Mouse (Mus musculus): ENCODE data around the gene Hmgn2. TPM values are rescaled to one million over a fixed set of nuclear protein-coding genes. Genes with fewer than 3 reads are reported as not detected.

Gene Hmgn2
- polyA plus RNA-seq, 1 experiment from 2014 or later: 1,451 TPM

DNA sequence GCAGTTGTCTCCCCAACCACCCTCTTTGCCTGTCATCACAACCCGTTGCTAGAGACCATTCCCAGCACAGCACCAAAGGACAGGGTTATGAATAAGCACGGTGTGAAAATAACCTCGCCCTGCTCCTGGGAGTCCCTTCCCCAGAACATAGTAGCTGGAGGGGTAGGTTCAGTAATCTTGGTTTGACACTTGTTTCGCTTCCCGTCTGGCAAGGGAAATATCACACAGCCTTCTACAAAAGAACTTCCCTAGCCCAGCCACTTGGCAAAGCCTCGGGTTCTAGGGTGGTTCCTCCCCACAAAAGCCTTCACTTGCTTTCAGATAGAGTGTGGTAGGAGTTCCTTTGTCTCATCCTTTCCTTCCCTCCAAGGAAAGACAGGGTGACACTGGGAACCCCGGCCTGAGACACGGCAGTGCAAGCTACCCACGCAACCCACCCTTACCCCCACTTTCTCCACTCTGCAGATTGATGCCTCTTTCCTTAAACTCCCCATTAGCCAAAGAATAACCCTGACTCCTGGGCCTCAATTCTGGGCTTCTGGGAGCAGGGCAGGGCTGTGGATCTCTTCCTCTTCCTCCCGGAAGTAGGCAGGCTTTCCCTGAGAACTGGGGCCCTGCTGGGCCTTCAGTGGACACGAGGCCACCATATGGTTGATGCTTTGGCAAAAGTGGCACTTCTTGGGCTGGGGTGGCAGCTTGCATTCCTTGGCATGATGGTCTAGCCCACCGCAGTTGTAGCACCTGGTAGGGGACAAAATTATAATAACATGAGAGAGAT, 37.3 kb upstream of the Hmgn2 start:
- H3K27ac ChIP-seq (ENCODE audit: low read length): no peak overlapping the region
- peaks cover 3% of the 10 kb centered on the region; the same call in 1 of the 2 replicates for H3K4me1 ChIP-seq (ENCODE audit: control insufficient read depth, insufficient read depth, low read length)
- H3K27me3 ChIP-seq (ENCODE audit: control insufficient read depth, insufficient read depth, low read length): no peaks in the 10 kb centered on the region
- no peak overlapping the region for H3K9ac ChIP-seq (ENCODE audit: low read length)
- no peaks in the 10 kb centered on the region for H3K36me3 ChIP-seq (ENCODE audit: control insufficient read depth, insufficient read depth)
- ATAC-seq (replicated peaks; ENCODE audit: extremely low read depth, insufficient read depth, low FRiP score): no peak
- H3K9me3 ChIP-seq (replicated peaks; ENCODE audit: control insufficient read depth, low read length): no peaks in the 10 kb centered on the region
- H3K4me2 ChIP-seq (ENCODE audit: low read depth, low read length): no peak overlapping the region
- no peak overlapping the region for H3K4me3 ChIP-seq (ENCODE audit: low read length)
- WGBS: 55% methylated on average over 12 of the region's 12 CpGs

DNA sequence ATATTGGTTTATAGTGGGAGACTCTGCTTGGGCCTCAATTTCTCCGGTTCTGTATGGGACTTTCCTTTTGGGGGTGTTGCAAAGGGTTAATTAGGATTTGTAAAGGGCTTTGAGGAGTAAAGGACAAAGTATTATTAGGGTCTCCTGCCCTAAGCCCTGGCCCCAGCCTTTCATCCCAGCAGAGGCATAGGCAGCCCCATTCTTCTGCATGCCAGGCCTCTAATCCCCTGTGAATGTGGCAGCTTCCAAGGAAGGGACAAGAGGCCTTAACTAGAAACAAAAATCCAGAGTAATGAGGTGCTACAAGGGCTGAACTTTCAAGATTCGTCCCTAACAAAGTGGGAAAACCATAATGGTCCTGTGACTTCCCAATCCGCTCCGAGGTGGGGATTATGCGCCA, 34.5 kb upstream of the Hmgn2 start:
- H3K9me3 ChIP-seq (replicated peaks; ENCODE audit: control insufficient read depth, low read length): no peaks in the 10 kb centered on the region
- no peak overlapping the region for H3K9ac ChIP-seq (ENCODE audit: low read length)
- no peak overlapping the region for H3K4me2 ChIP-seq (ENCODE audit: low read depth, low read length)
- peaks cover 10% of the 10 kb centered on the region for H3K4me1 ChIP-seq (ENCODE audit: control insufficient read depth, insufficient read depth, low read length)
- H3K4me3 ChIP-seq (ENCODE audit: low read length): no peak overlapping the region
- no peaks in the 10 kb centered on the region for H3K36me3 ChIP-seq (ENCODE audit: control insufficient read depth, insufficient read depth)
- H3K27me3 ChIP-seq (ENCODE audit: control insufficient read depth, insufficient read depth, low read length): no peaks in the 10 kb centered on the region
- WGBS: 68% methylated on average over 5 of the region's 5 CpGs
- no peak for ATAC-seq (replicated peaks; ENCODE audit: extremely low read depth, insufficient read depth, low FRiP score)
- no peak overlapping the region for H3K27ac ChIP-seq (ENCODE audit: low read length)

DNA sequence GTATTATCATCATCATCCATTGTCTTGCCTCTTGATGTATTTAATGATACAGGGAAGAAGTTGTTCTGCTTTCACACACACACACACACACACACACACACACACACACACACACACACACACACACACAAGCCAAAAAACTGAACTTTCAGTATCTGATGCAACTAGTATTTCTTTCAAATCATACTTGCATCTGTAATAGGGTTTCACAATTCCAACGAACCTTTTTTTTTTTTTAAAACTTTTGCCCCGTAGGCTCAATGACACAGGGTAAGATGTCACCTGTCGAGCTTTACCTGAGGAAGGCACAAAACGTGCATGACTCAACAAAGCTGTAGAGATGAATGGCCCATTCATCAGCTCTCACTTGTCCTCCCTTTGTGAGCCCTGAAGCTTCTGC, 33.8 kb upstream of the Hmgn2 start:
- 65% methylated on average over 4 of the region's 4 CpGs for WGBS
- H3K4me3 ChIP-seq (ENCODE audit: low read length): no peak overlapping the region
- ATAC-seq (replicated peaks; ENCODE audit: extremely low read depth, insufficient read depth, low FRiP score): no peak
- no peak overlapping the region for H3K4me2 ChIP-seq (ENCODE audit: low read depth, low read length)
- H3K36me3 ChIP-seq (ENCODE audit: control insufficient read depth, insufficient read depth): no peaks in the 10 kb centered on the region
- no peak overlapping the region for H3K27ac ChIP-seq (ENCODE audit: low read length)
- no peaks in the 10 kb centered on the region for H3K27me3 ChIP-seq (ENCODE audit: control insufficient read depth, insufficient read depth, low read length)
- H3K9me3 ChIP-seq (replicated peaks; ENCODE audit: control insufficient read depth, low read length): no peaks in the 10 kb centered on the region
- peaks cover 10% of the 10 kb centered on the region for H3K4me1 ChIP-seq (ENCODE audit: control insufficient read depth, insufficient read depth, low read length)
- no peak overlapping the region for H3K9ac ChIP-seq (ENCODE audit: low read length)

DNA sequence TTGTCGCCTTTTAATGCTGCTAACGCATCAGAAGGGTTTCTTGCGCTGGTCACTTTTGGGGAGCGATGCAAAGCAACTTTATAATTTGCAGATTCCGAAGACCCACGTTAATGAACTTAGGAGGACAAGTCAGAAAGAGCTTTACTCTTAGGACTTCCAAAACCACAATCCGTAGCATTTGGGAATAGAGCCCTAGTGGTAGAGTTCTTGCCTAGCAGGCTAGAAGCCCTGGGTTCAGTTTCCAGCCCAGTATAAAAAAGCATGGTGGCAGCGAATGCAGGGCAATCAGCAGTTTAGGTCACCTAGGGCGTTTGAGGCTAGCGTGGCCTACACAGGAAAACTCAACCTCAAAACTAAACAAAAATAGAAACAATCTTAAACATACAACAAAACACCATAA, 33.3 kb upstream of the Hmgn2 start:
- H3K27me3 ChIP-seq (ENCODE audit: control insufficient read depth, insufficient read depth, low read length): no peaks in the 10 kb centered on the region
- peaks cover 10% of the 10 kb centered on the region for H3K4me1 ChIP-seq (ENCODE audit: control insufficient read depth, insufficient read depth, low read length)
- H3K4me2 ChIP-seq (ENCODE audit: low read depth, low read length): no peak overlapping the region
- no peak overlapping the region for H3K9ac ChIP-seq (ENCODE audit: low read length)
- 54% methylated on average over 10 of the region's 10 CpGs for WGBS
- ATAC-seq (replicated peaks; ENCODE audit: extremely low read depth, insufficient read depth, low FRiP score): no peak
- peaks cover 4% of the 10 kb centered on the region for H3K36me3 ChIP-seq (ENCODE audit: control insufficient read depth, insufficient read depth)
- no peak overlapping the region for H3K4me3 ChIP-seq (ENCODE audit: low read length)
- no peaks in the 10 kb centered on the region for H3K9me3 ChIP-seq (replicated peaks; ENCODE audit: control insufficient read depth, low read length)
- H3K27ac ChIP-seq (ENCODE audit: low read length): no peak overlapping the region

DNA sequence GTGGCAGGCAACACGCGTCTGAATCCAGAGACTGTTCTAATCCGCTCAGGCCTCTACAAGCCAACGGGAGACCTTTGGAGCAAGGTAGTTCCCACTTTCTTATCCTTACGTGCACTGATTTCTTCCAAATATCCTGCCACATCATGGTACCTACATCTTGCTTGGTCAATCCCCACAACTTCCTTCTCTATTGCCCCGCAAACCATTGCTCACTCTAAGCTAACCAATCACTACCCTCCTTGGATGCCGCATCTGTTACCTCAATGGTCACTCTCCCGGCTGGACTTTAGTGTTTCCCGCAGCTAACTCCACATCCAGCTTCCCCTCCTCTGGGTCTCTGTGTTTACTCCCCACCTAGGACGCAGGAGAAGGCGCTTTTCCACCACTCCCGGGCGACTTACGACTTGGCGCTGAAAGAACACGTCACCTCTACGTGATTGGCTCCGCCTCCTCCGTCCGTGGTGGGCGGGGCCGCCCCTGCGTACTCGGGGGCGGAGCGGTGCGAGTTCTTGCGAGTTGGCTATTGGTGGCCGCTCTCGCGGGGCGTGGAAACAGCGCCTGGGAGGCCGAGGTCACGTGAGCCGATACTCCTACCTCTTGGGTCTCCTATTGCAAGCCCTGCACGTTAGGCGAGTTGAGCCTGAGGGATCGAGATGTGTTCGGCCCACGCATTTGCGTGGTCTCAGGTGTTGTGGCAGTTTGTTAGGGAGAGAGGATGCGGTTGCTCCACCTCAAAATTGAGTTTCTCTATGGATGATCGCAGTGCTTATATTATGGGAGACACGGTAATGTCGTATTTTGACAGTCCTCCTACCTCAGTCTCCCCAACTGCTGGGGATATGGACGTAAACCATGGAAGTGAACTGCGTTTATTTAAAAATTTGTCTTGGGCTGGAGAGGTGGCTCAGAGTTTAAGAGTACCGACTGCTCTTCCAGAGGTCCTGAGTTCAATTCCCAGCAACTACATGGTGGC, 32.3 kb upstream of the Hmgn2 start, which contains the start of gene Dhdds:
Gene Dhdds, minus strand, starts transcription at position 453 of the 973 bp plus-strand sequence.
- Histone ChIP-seq H3K4me3 (ENCODE audit: low read length) (peak within 1 kb of the TSS; percentile 90), H3K27me3 (ENCODE audit: control insufficient read depth, insufficient read depth, low read length) (no peaks in the 10 kb centered on the region), H3K9me3 (replicated peaks; ENCODE audit: control insufficient read depth, low read length) (no peaks in the 10 kb centered on the region), H3K4me2 (ENCODE audit: low read depth, low read length) (peak within 1 kb of the TSS; percentile 94), H3K9ac (ENCODE audit: low read length) (peak within 1 kb of the TSS; percentile 89), H3K4me1 (ENCODE audit: control insufficient read depth, insufficient read depth, low read length) (peaks cover 10% of the 10 kb centered on the region), H3K36me3 (ENCODE audit: control insufficient read depth, insufficient read depth) (peaks cover 5% of the 10 kb centered on the region), H3K27ac (ENCODE audit: low read length) (peak within 1 kb of the TSS; percentile 68)
- peak; percentile 98 for ATAC-seq (replicated peaks; ENCODE audit: extremely low read depth, insufficient read depth, low FRiP score)
- under 1% methylated on average over 49 of the region's 49 CpGs for WGBS

DNA sequence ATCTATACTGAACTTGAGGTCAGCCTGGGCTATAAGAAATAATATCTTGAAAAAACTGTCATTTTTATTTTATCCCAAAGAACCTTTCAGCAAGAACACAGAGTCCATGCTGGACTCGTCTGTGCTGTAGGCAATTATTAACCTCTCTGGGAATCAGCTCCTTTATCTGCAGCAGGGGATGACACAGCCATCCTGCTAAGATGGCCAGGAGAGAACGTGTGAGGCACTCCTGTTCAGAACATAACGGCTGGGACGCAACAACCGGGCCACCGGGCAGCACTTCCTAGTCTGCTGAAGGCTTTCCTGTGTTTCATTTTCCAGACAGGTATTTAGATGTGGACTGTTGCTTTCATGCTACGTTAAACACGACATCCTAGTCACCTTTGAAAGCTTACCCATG, 26.2 kb upstream of the Hmgn2 start:
- Histone ChIP-seq H3K4me3 (ENCODE audit: low read length) (no peak overlapping the region), H3K9ac (ENCODE audit: low read length) (no peak overlapping the region), H3K4me1 (ENCODE audit: control insufficient read depth, insufficient read depth, low read length) (peaks cover 2% of the 10 kb centered on the region; the same call in 1 of the 2 replicates), H3K27ac (ENCODE audit: low read length) (no peak overlapping the region), H3K9me3 (replicated peaks; ENCODE audit: control insufficient read depth, low read length) (no peaks in the 10 kb centered on the region), H3K4me2 (ENCODE audit: low read depth, low read length) (no peak overlapping the region), H3K36me3 (ENCODE audit: control insufficient read depth, insufficient read depth) (peaks cover 43% of the 10 kb centered on the region), H3K27me3 (ENCODE audit: control insufficient read depth, insufficient read depth, low read length) (no peaks in the 10 kb centered on the region)
- no peak for ATAC-seq (replicated peaks; ENCODE audit: extremely low read depth, insufficient read depth, low FRiP score)
- WGBS: 89% methylated on average over 8 of the region's 8 CpGs

DNA sequence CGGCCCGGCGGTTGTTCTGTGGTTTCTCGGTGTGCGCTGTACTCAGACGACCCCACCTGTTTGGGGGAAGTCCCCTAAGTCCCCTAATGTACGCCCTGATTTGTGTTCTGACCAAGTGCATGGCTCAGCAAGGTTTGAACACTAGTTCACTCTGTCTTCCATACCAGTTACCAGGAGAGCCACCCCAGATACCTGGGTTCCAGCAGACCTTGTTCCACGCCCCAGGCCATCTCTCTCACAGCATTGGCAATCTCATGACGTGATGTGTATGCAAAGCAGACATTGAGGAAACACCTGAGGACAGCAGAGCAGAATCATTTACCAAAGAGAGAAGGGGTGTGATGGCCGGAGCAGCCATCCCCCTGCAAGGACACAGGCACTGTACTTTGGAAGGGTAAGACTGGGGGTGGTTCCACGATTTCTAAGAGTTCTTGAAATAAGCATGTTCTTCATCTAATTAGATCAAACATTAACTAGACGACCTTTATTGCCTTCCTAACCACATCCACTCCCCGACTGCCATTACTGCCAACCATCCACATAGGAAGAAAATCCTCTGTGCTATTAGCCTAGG, 22.7 kb upstream of the Hmgn2 start:
- H3K27ac ChIP-seq (ENCODE audit: low read length): no peak overlapping the region
- H3K36me3 ChIP-seq (ENCODE audit: control insufficient read depth, insufficient read depth): peaks cover 45% of the 10 kb centered on the region
- no peak overlapping the region for H3K9ac ChIP-seq (ENCODE audit: low read length)
- no peak overlapping the region for H3K4me3 ChIP-seq (ENCODE audit: low read length)
- H3K27me3 ChIP-seq (ENCODE audit: control insufficient read depth, insufficient read depth, low read length): no peaks in the 10 kb centered on the region
- H3K9me3 ChIP-seq (replicated peaks; ENCODE audit: control insufficient read depth, low read length): no peaks in the 10 kb centered on the region
- ATAC-seq (replicated peaks; ENCODE audit: extremely low read depth, insufficient read depth, low FRiP score): no peak
- no peaks in the 10 kb centered on the region for H3K4me1 ChIP-seq (ENCODE audit: control insufficient read depth, insufficient read depth, low read length)
- 84% methylated on average over 13 of the region's 13 CpGs for WGBS
- H3K4me2 ChIP-seq (ENCODE audit: low read depth, low read length): no peak overlapping the region

DNA sequence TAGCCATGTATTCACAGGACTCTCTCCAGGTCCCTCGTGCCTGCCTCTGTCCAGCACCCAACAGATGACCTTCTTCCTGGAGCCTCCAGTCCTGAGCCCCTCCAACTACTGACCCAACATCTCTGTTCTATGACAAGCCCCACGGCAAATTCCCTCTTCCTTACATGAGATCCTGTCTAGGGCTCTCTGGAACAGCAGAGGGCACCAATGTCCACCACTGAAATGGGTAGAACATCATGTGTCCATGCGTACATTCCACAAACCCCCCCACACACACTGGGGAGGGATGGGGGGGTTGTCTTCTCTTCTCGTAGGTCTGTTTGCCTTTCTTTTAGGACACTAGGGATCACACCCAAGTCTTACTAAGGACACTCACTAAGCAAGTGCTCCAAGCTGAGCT, 21.6 kb upstream of the Hmgn2 start:
- Histone ChIP-seq H3K27ac (ENCODE audit: low read length) (no peak overlapping the region), H3K4me3 (ENCODE audit: low read length) (no peak overlapping the region), H3K4me1 (ENCODE audit: control insufficient read depth, insufficient read depth, low read length) (no peaks in the 10 kb centered on the region), H3K9ac (ENCODE audit: low read length) (no peak overlapping the region), H3K27me3 (ENCODE audit: control insufficient read depth, insufficient read depth, low read length) (no peaks in the 10 kb centered on the region), H3K9me3 (replicated peaks; ENCODE audit: control insufficient read depth, low read length) (no peaks in the 10 kb centered on the region), H3K4me2 (ENCODE audit: low read depth, low read length) (no peak overlapping the region), H3K36me3 (ENCODE audit: control insufficient read depth, insufficient read depth) (peaks cover 47% of the 10 kb centered on the region)
- ATAC-seq (replicated peaks; ENCODE audit: extremely low read depth, insufficient read depth, low FRiP score): no peak
- WGBS: 59% methylated on average over 4 of the region's 4 CpGs

All from heart, embryonic 16.5 days (tissue).